Mouse (Mus musculus) limb, embryonic 10.5 days (tissue): ENCODE measurements around the gene Col1a2. TPM values are rescaled to one million over a fixed set of nuclear protein-coding genes. Genes with fewer than 3 reads are reported as not detected.
A peak's percentile ranks its signal among the peaks of the same experiment; 100 is the strongest.

ENCODE experiments used
- DNase-seq: peaks from one replicate; pipeline ENCODE4 v3.0.0-alpha.2; 2017; ENCODE audit warnings: low spot score
- H3K27ac ChIP-seq: fragments of 300-500 bp; sonication (generic); 2 replicates; pipeline ENCODE4 v1.5.1; 2016; ENCODE audit warnings: mild to moderate bottlenecking
- H3K27me3 ChIP-seq: fragments of 300-500 bp; sonication (generic); 2 replicates; pipeline ENCODE4 v1.6.1; 2016; ENCODE audit warnings: low read depth, mild to moderate bottlenecking; ENCODE audit not compliant: poor library complexity, severe bottlenecking
- H3K36me3 ChIP-seq: fragments of 300-500 bp; sonication (generic); 2 replicates; pipeline ENCODE4 v1.6.1; 2016; ENCODE audit warnings: mild to moderate bottlenecking, moderate library complexity
- H3K4me1 ChIP-seq: fragments of 300-500 bp; sonication (generic); 2 replicates; pipeline ENCODE4 v1.6.1; 2016
- H3K4me3 ChIP-seq: fragments of 300-500 bp; sonication (generic); 2 replicates; pipeline ENCODE4 v1.5.1; 2016; ENCODE audit warnings: mild to moderate bottlenecking, moderate library complexity
- H3K9me3 ChIP-seq: fragments of 300-500 bp; sonication (generic); replicated peaks from 2 replicates; pipeline ENCODE4 v1.6.1; 2016; ENCODE audit warnings: mild to moderate bottlenecking
- WGBS: fragments of 180-500 bp; shearing (Covaris S2); methylation state at CpG from one replicate; pipeline ENCODE4 v1.1.7; 2016; 5-methylcytosine and 5-hydroxymethylcytosine counted together
- polyA plus RNA-seq: library from polyadenylated mRNA; unstranded; fragments of >200 nt; fragmentation: Nextera tagmentation; extraction: Ambion mirVana; gene quantifications from 2 replicates; pipeline ENCODE4 v1.2.1, GENCODE M21; 2016

The Col1a2 gene
- polyA plus RNA-seq, 1 experiment from 2014 or later = 248 TPM

DNA sequence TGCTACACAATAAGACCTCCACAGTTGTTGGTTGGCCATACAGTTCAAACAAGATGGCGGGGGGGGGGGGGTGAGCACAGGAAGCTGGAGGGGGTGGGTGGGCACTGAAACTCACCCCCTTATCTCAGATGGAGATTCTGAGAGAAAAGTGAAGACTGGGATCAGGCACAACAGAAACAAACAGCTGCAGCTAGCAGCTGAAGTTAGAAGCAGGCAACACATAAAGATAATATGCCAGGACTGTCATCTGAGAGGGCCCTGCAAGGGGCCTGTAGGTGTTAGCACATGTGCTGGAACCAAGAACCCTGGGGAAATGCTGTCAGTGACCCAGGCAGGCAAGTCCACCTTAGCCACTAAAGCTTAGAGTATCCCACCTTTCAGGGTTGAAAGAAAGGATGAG is 8.2 kb upstream of the Col1a2 start:
- Histone ChIP-seq H3K4me3 (no peak overlapping the region), H3K4me1 (no peaks in the 10 kb centered on the region), H3K27ac (0 out of 2 replicates have a peak overlapping the region, but pooled peaks have one; percentile 15), H3K36me3 (no peaks in the 10 kb centered on the region), H3K9me3 (no peaks in the 10 kb centered on the region), H3K27me3 (no peaks in the 10 kb centered on the region)
- DNase-seq = no peak
- 86% methylated on average over 1 of the region's 1 CpGs for WGBS

DNA sequence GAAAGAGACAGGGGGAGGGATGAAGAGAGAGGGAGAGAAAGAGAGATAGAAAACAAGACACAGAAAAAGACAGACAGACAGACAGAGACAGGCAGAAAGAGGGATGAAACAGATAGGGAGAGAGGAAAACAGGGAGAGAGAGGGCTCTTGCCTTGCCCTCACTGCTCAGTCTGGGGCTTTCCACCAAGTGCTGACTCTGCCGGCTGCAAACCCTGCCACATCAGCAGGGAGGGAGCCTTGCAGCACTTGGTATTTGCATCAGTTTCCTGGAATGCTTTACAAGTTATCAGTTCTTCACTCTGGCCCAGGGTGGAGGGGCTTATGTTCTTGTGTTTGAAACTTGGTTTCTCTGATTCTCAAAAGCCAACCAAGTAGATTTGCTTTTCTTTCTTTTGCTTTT is 1.5 kb upstream of the Col1a2 start:
- H3K27me3 ChIP-seq = no peaks in the 10 kb centered on the region
- WGBS = 4% methylated on average over 1 of the region's 1 CpGs
- peaks cover 44% of the 10 kb centered on the region for H3K4me1 ChIP-seq
- H3K36me3 ChIP-seq = peaks cover 1% of the 10 kb centered on the region; the same call in 1 of the 2 replicates
- DNase-seq = no peak
- H3K4me3 ChIP-seq = no peak overlapping the region
- no peaks in the 10 kb centered on the region for H3K9me3 ChIP-seq
- H3K27ac ChIP-seq = peak overlapping the region; percentile 51; the same call in 1 of the 2 replicates

DNA sequence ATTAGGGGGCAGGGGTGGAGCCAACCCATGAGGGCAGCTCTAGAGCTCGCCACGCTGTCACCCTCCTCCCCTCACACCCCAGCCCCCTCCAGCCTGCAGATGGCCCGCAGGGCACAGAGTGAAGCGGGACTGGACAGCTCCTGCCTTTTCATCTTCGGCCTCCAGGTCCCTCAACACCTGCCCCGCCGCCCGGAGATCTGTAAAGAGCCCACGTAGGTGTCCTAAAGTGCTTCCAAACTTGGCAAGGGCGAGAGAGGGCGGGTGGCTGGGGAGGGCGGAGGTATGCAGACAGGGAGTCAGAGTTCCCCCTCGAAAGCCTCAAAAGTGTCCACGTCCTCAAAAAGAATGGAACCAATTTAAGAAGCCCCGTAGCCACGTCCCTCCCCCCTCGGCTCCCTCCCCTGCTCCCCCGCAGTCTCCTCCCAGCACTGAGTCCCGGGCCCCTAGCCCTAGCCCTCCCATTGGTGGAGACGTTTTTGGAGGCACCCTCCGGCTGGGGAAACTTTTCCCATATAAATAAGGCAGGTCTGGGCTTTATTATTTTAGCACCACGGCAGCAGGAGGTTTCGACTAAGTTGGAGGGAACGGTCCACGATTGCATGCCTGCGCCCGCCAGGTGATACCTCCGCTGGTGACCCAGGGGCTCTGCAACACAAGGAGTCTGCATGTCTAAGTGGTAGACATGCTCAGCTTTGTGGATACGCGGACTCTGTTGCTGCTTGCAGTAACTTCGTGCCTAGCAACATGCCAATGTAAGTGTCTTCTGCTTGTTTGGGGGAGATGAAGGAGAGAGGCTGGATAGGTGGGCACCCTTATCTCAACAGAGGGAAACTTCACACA is 764 bp downstream of the Col1a2 start:
- Histone ChIP-seq H3K27me3 (no peaks in the 10 kb centered on the region), H3K4me1 (peaks cover 48% of the 10 kb centered on the region), H3K36me3 (peaks cover 17% of the 10 kb centered on the region), H3K27ac (peak overlapping the region; percentile 91), H3K9me3 (no peaks in the 10 kb centered on the region), H3K4me3 (peak overlapping the region; percentile 61)
- peak; percentile 81 for DNase-seq
- WGBS = under 1% methylated on average over 31 of the region's 31 CpGs

DNA sequence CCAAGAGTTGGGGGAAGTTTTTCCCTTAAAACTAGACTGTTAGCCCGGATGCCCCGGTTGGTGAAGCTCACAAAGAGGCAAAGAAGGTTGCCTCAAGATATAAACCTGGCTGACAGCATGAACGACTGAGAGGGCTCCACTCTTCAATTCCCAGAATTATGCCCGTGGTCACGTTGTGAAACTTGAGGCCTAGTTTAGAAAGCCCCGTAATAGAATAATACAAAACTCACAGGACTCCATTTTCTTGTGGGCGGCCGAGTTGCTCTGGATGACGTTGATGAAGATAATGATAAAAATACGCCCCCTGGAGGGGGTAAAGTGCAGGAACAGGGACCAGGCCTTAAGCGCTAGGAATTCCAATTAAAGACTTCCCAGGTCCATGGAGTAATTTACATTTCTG is 1.5 kb downstream of the Col1a2 start:
- H3K36me3 ChIP-seq = peaks cover 24% of the 10 kb centered on the region

DNA sequence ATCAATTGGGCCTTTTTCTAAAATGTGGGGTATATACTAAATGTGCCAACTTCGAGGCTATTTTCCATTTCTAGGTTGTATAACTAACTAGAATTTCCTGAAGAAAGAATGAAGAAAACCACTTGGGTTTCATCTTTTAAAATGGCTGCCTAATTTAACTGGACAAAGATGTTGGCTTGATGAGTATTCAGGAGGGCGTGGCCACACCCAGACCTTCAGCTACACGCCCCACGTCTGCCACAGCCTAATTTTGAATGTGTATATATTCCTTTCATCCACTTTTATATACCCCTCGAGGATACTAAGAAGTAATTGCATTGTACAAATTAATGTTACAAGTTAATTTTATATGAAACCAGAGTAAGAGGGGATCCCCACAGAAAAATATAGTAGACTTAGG is 2.2 kb downstream of the Col1a2 start:
- H3K9me3 ChIP-seq = no peaks in the 10 kb centered on the region
- no peaks in the 10 kb centered on the region for H3K27me3 ChIP-seq
- H3K4me1 ChIP-seq = peaks cover 48% of the 10 kb centered on the region
- H3K36me3 ChIP-seq = peaks cover 31% of the 10 kb centered on the region
- DNase-seq = no peak
- 81% methylated on average over 5 of the region's 5 CpGs for WGBS
- peak overlapping the region; percentile 61 for H3K4me3 ChIP-seq
- H3K27ac ChIP-seq = peak overlapping the region; percentile 91; the same call in 1 of the 2 replicates

More for the DNA sequence above, 1.5 kb downstream of the Col1a2 start:
- WGBS = 3% methylated on average over 11 of the region's 11 CpGs
- Histone ChIP-seq H3K4me1 (peaks cover 48% of the 10 kb centered on the region), H3K4me3 (peak overlapping the region; percentile 61), H3K9me3 (no peaks in the 10 kb centered on the region), H3K27ac (peak overlapping the region; percentile 91), H3K27me3 (no peaks in the 10 kb centered on the region)
- peak; percentile 68 for DNase-seq

DNA sequence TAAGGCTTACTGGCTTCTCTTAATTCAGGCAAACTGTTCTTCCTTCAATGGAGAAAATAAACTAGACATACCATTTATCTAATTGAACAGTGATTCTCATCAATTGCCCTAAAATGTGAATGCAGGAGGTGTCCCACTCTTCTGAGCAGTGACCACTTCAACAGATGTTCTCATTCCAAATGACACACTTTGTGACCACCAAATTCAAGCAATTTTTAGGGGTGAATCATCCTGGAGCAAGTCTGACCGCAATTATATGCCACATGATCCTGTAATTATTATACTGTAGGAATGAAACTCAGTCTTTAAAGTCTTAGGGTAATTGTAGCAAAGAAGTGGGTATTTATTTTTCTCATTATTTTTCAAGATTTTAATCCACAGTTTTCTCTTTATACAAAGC is 2.7 kb downstream of the Col1a2 start:
- 87% methylated on average over 1 of the region's 1 CpGs for WGBS

DNA sequence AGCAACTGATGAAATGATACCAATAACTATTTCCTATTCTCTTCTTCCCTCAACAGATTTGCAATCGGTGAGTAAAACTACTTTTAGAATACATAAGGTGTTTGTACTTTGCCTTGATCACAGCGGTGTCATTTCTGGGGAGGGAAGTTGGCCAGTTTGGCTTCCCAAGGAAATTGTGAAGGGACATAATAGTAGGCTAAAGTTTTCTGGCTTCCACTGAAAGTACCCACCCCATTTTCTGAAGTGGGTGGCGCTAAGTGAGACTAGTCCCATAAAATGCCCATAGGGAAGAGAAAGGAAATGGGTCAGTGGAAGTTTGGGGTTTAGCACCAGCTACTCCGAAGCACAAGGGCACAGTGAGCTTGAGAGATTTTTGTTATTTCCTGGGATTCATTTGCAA is 3.7 kb downstream of the Col1a2 start:
- Histone ChIP-seq H3K36me3 (peaks cover 46% of the 10 kb centered on the region), H3K27me3 (no peaks in the 10 kb centered on the region), H3K4me3 (no peak overlapping the region; the same call in 1 of the 2 replicates), H3K9me3 (no peaks in the 10 kb centered on the region), H3K4me1 (peaks cover 41% of the 10 kb centered on the region), H3K27ac (no peak overlapping the region)
- no peak for DNase-seq
- WGBS = 89% methylated on average over 4 of the region's 4 CpGs

More for the DNA sequence above, 2.7 kb downstream of the Col1a2 start:
- peak overlapping the region; percentile 61 for H3K4me3 ChIP-seq
- H3K4me1 ChIP-seq = peaks cover 48% of the 10 kb centered on the region
- H3K27me3 ChIP-seq = no peaks in the 10 kb centered on the region
- no peak for DNase-seq
- peaks cover 37% of the 10 kb centered on the region for H3K36me3 ChIP-seq
- H3K9me3 ChIP-seq = no peaks in the 10 kb centered on the region
- H3K27ac ChIP-seq = no peak overlapping the region

DNA sequence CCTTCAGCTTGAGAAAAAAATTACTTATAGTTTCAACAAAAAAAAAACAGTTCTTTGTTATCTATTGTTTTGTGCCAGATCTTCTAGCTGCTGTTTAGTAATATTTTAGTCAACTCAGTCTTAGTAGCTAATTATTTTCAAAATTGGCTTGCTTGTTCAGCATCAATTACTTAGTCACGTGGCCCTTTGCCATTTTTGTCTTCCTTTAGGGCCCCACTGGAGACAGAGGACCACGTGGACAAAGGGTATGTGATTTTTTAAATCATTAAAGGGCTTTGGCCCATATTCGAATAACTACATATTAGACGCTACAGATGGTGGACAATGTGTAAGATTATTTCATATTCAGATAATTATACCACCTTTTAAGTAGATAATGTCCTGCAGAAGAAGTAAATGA is 4.8 kb downstream of the Col1a2 start:
- H3K9me3 ChIP-seq = no peaks in the 10 kb centered on the region
- H3K4me1 ChIP-seq = peaks cover 38% of the 10 kb centered on the region
- no peak for DNase-seq
- H3K36me3 ChIP-seq = peaks cover 57% of the 10 kb centered on the region
- no peak overlapping the region for H3K27ac ChIP-seq
- 88% methylated on average over 4 of the region's 4 CpGs for WGBS
- no peak overlapping the region for H3K4me3 ChIP-seq
- no peaks in the 10 kb centered on the region for H3K27me3 ChIP-seq

DNA sequence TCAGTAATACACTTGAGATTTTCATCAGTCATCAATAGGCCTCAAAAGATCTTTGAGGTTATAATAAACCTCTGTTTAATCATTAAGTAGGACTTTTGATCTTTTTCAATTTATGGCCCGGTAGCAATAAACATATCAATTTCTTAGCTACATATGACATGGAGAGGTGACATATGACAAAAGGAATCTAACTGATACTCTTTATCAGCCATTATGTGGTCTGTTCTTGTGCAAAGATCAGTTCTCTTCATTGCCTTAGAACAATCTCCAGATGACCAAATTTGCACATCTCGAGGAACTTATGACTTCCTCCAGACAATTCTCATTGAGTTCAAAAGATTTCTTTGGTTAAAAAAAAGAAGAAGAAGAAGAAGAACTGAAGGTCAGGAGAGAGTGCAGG is 10.1 kb downstream of the Col1a2 start:
- WGBS = 88% methylated on average over 2 of the region's 2 CpGs
- Histone ChIP-seq H3K4me3 (no peak overlapping the region), H3K9me3 (no peaks in the 10 kb centered on the region), H3K27me3 (no peaks in the 10 kb centered on the region), H3K27ac (no peak overlapping the region), H3K36me3 (peaks cover 98% of the 10 kb centered on the region), H3K4me1 (no peaks in the 10 kb centered on the region)
- no peak for DNase-seq

DNA sequence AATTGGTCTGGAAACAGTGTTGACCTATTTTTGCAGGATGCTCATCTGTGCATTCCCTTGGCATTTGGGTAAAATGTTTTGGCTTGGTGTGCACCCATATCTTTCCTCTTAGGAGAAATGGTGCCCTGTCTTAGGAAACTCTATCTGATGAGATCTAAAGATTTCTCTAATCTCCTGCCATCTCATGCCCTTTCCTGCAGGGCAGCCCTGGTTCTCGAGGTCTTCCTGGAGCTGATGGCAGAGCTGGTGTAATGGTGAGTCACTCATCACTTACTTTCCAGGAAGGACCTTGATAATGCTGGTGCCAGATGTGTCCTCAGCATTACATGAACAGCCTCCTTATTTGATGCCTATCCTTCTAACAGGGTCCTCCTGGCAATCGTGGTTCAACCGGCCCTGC is 16.4 kb downstream of the Col1a2 start:
- WGBS = 93% methylated on average over 3 of the region's 3 CpGs
- Histone ChIP-seq H3K36me3 (peaks cover 98% of the 10 kb centered on the region), H3K27ac (no peak overlapping the region)

DNA sequence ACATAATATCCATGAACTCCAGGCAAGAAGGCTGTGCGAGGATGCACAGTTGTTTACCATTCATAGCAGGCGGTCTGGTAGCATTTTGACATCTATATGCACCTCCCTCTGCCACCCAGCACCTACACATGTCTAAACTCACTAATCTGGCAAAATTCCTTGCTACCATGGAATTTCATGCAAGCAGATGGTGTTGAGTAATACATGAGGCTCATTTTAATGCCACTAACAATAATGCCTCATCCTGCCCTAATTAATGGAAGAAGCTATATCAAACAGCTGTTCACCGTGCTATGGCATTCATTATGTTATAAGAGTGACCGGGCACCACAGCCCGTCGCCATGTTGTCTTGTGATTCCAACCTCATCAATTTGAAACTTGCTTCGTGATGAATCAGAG is 23.8 kb downstream of the Col1a2 start:
- no peak overlapping the region for H3K4me3 ChIP-seq
- no peaks in the 10 kb centered on the region for H3K27me3 ChIP-seq
- no peaks in the 10 kb centered on the region for H3K9me3 ChIP-seq
- no peaks in the 10 kb centered on the region for H3K4me1 ChIP-seq
- 91% methylated on average over 7 of the region's 7 CpGs for WGBS
- DNase-seq = no peak
- peaks cover 100% of the 10 kb centered on the region for H3K36me3 ChIP-seq
- no peak overlapping the region for H3K27ac ChIP-seq

More for the DNA sequence above, 16.4 kb downstream of the Col1a2 start:
- DNase-seq = no peak
- no peaks in the 10 kb centered on the region for H3K9me3 ChIP-seq
- H3K4me1 ChIP-seq = no peaks in the 10 kb centered on the region
- H3K27me3 ChIP-seq = no peaks in the 10 kb centered on the region
- H3K4me3 ChIP-seq = no peak overlapping the region

DNA sequence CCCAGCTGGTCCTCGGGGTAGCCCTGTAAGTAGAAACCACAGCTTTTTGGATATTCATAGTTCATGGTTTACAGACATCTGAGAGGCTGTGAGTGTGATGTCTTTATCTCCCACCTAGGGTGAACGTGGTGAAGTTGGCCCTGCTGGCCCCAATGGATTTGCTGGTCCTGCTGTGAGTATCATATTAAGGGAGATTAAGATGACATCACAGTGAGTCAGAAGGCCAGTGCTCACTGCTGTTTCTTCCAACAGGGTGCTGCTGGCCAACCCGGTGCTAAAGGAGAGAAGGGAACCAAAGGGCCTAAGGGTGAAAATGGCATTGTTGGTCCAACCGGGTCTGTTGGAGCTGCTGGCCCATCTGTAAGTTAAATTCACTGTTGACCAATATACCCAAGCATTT is 26.4 kb downstream of the Col1a2 start:
- Histone ChIP-seq H3K36me3 (peaks cover 100% of the 10 kb centered on the region), H3K27ac (no peak overlapping the region), H3K9me3 (no peaks in the 10 kb centered on the region), H3K4me3 (no peak overlapping the region), H3K4me1 (no peaks in the 10 kb centered on the region), H3K27me3 (no peaks in the 10 kb centered on the region)
- DNase-seq = no peak
- 91% methylated on average over 4 of the region's 4 CpGs for WGBS

DNA sequence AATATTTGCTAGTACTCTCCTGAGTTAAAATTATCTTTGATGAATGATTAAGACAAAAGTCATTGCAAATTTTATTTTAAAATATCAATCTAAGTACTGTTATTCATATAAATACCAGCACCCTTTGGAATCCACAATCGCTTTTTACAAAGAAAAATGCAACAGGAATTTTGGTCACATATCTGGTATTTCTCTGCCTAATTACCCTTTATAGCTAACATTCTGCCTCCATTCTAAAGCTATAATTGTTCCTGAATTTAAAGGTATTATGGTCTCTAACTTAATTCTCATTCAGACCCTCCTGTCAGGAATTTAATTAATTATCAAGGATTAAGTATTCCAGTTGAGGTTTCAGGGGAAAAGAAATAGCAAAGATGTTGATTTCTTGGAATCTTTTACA is 28.3 kb downstream of the Col1a2 start:
- H3K4me1 ChIP-seq = no peaks in the 10 kb centered on the region
- no peaks in the 10 kb centered on the region for H3K9me3 ChIP-seq
- H3K27ac ChIP-seq = no peak overlapping the region
- H3K36me3 ChIP-seq = peaks cover 100% of the 10 kb centered on the region
- 92% methylated on average over 1 of the region's 1 CpGs for WGBS
- no peak for DNase-seq
- H3K4me3 ChIP-seq = no peak overlapping the region
- no peaks in the 10 kb centered on the region for H3K27me3 ChIP-seq
